Mouse (Mus musculus): ENCODE data around the gene Hfe. TPM values are rescaled to one million over a fixed set of nuclear protein-coding genes. Genes with fewer than 3 reads are reported as not detected.

The Hfe gene
- polyA plus RNA-seq, 1 experiment from 2014 or later: 26.3 TPM

- 1% methylated on average over 16 of the region's 36 CpGs for WGBS
- DNase-seq (ENCODE audit: low spot score) (no peak), ATAC-seq (no peak)
- Histone ChIP-seq H3K4me3 (ENCODE audit: low read depth, low read length) (peak overlapping the region; percentile 12; the same call in 1 of the 2 replicates), H3K36me3 (ENCODE audit: insufficient read depth, low read length) (no peaks in the 10 kb centered on the region), H3K9me3 (ENCODE audit: low read length) (no peaks in the 10 kb centered on the region), H3K9ac (replicated peaks; ENCODE audit: low read depth) (no peak overlapping the region), H3K27me3 (replicated peaks; ENCODE audit: insufficient read depth, low read length) (no peaks in the 10 kb centered on the region), H3K27ac (ENCODE audit: low read length) (no peak overlapping the region), H3K4me2 (replicated peaks; ENCODE audit: low read depth, low read length) (peak overlapping the region; percentile 55), H3K4me1 (ENCODE audit: insufficient read depth, low read depth, low read length) (no peaks in the 10 kb centered on the region; the same call in 1 of the 2 replicates)
- no peak for TF ChIP-seq EP300 (IDR thresholded peaks at IDR 0.05)
- TF ChIP-seq CTCF (IDR thresholded peaks at IDR 0.05): no peak
These were observed 34.0 kb upstream of the Hfe start for GRCm38 (mm10) chr13:23744421-23745380.

- H3K27me3 ChIP-seq (replicated peaks; ENCODE audit: insufficient read depth, low read length): no peaks in the 10 kb centered on the region
- no peaks in the 10 kb centered on the region for H3K36me3 ChIP-seq (ENCODE audit: insufficient read depth, low read length)
- no peak overlapping the region for H3K27ac ChIP-seq (ENCODE audit: low read length)
- no peak for ATAC-seq
- DNase-seq (ENCODE audit: low spot score): no peak
- no peaks in the 10 kb centered on the region for H3K9me3 ChIP-seq (ENCODE audit: low read length)
- no peak overlapping the region for H3K9ac ChIP-seq (replicated peaks; ENCODE audit: low read depth)
- 24% methylated on average over 4 of the region's 4 CpGs for WGBS
- no peaks in the 10 kb centered on the region; the same call in 1 of the 2 replicates for H3K4me1 ChIP-seq (ENCODE audit: insufficient read depth, low read depth, low read length)
- no peak overlapping the region for H3K4me3 ChIP-seq (ENCODE audit: low read depth, low read length)
- TF ChIP-seq EP300 (IDR thresholded peaks at IDR 0.05) (no peak), CTCF (IDR thresholded peaks at IDR 0.05) (no peak)
- no peak overlapping the region for H3K4me2 ChIP-seq (replicated peaks; ENCODE audit: low read depth, low read length)
These were observed 33.3 kb upstream of the Hfe start for GRCm38 (mm10) chr13:23743963-23744362.

- no peak overlapping the region for H3K4me2 ChIP-seq (replicated peaks; ENCODE audit: low read depth, low read length)
- no peak for DNase-seq (ENCODE audit: low spot score)
- H3K4me3 ChIP-seq (ENCODE audit: low read depth, low read length): no peak overlapping the region
- H3K27me3 ChIP-seq (replicated peaks; ENCODE audit: insufficient read depth, low read length): no peaks in the 10 kb centered on the region
- H3K9ac ChIP-seq (replicated peaks; ENCODE audit: low read depth): no peak overlapping the region
- no peaks in the 10 kb centered on the region; the same call in 1 of the 2 replicates for H3K4me1 ChIP-seq (ENCODE audit: insufficient read depth, low read depth, low read length)
- no peaks in the 10 kb centered on the region for H3K36me3 ChIP-seq (ENCODE audit: insufficient read depth, low read length)
- H3K27ac ChIP-seq (ENCODE audit: low read length): no peak overlapping the region
- H3K9me3 ChIP-seq (ENCODE audit: low read length): no peaks in the 10 kb centered on the region
- no peak for TF ChIP-seq CTCF (IDR thresholded peaks at IDR 0.05)
- TF ChIP-seq EP300 (IDR thresholded peaks at IDR 0.05): no peak
- 84% methylated on average over 5 of the region's 5 CpGs for WGBS
- ATAC-seq: no peak
These were observed 32.6 kb upstream of the Hfe start for GRCm38 (mm10) chr13:23743215-23743614.

GRCm38 (mm10) chr13:23742007-23742406 is 31.4 kb upstream of the Hfe start:
- Histone ChIP-seq H3K27ac (ENCODE audit: low read length) (no peak overlapping the region), H3K27me3 (replicated peaks; ENCODE audit: insufficient read depth, low read length) (no peaks in the 10 kb centered on the region), H3K4me1 (ENCODE audit: insufficient read depth, low read depth, low read length) (no peaks in the 10 kb centered on the region), H3K4me3 (ENCODE audit: low read depth, low read length) (no peak overlapping the region), H3K36me3 (ENCODE audit: insufficient read depth, low read length) (no peaks in the 10 kb centered on the region), H3K4me2 (replicated peaks; ENCODE audit: low read depth, low read length) (no peak overlapping the region), H3K9me3 (ENCODE audit: low read length) (no peaks in the 10 kb centered on the region), H3K9ac (replicated peaks; ENCODE audit: low read depth) (no peak overlapping the region)
- DNase-seq (ENCODE audit: low spot score) (no peak), ATAC-seq (no peak)
- TF ChIP-seq CTCF (IDR thresholded peaks at IDR 0.05): no peak
- TF ChIP-seq EP300 (IDR thresholded peaks at IDR 0.05): no peak

- Histone ChIP-seq H3K4me2 (replicated peaks; ENCODE audit: low read depth, low read length) (peak overlapping the region; percentile 90), H3K4me3 (ENCODE audit: low read depth, low read length) (peak overlapping the region; percentile 71; the same call in 1 of the 2 replicates), H3K9me3 (ENCODE audit: low read length) (no peaks in the 10 kb centered on the region), H3K36me3 (ENCODE audit: insufficient read depth, low read length) (no peaks in the 10 kb centered on the region), H3K27ac (ENCODE audit: low read length) (no peak overlapping the region), H3K9ac (replicated peaks; ENCODE audit: low read depth) (no peak overlapping the region), H3K27me3 (replicated peaks; ENCODE audit: insufficient read depth, low read length) (no peaks in the 10 kb centered on the region), H3K4me1 (ENCODE audit: insufficient read depth, low read depth, low read length) (no peaks in the 10 kb centered on the region)
- ATAC-seq: no peak
- WGBS: 55% methylated on average over 5 of the region's 5 CpGs
- DNase-seq (ENCODE audit: low spot score): no peak
- no peak for TF ChIP-seq EP300 (IDR thresholded peaks at IDR 0.05)
- TF ChIP-seq CTCF (IDR thresholded peaks at IDR 0.05): no peak
These were observed 30.3 kb upstream of the Hfe start for GRCm38 (mm10) chr13:23740910-23741309.

GRCm38 (mm10) chr13:23740256-23740840 is 29.7 kb upstream of the Hfe start:
- H3K9ac ChIP-seq (replicated peaks; ENCODE audit: low read depth): peak overlapping the region; percentile 86
- 17% methylated on average over 13 of the region's 13 CpGs for WGBS

More at GRCm38 (mm10) chr13:23740256-23740840, 29.7 kb upstream of the Hfe start:
- H3K4me1 ChIP-seq (ENCODE audit: insufficient read depth, low read depth, low read length): no peaks in the 10 kb centered on the region
- H3K4me2 ChIP-seq (replicated peaks; ENCODE audit: low read depth, low read length): peak overlapping the region; percentile 90
- no peaks in the 10 kb centered on the region for H3K36me3 ChIP-seq (ENCODE audit: insufficient read depth, low read length)
- peak overlapping the region; percentile 71 for H3K4me3 ChIP-seq (ENCODE audit: low read depth, low read length)
- DNase-seq (ENCODE audit: low spot score): no peak
- no peak for ATAC-seq
- no peaks in the 10 kb centered on the region for H3K9me3 ChIP-seq (ENCODE audit: low read length)
- H3K27ac ChIP-seq (ENCODE audit: low read length): peak overlapping the region; percentile 97
- H3K27me3 ChIP-seq (replicated peaks; ENCODE audit: insufficient read depth, low read length): no peaks in the 10 kb centered on the region
- TF ChIP-seq CTCF (IDR thresholded peaks at IDR 0.05) (no peak), EP300 (IDR thresholded peaks at IDR 0.05) (no peak)
